Comparison of ENCODE assay signal across 8 mouse cellular contexts in genomic region chr1:72593340-72593951, GRCm38 (mm10). TPM values are rescaled to one million over a fixed set of nuclear protein-coding genes. Genes with fewer than 3 reads are reported as not detected.
A peak's percentile ranks its signal among the peaks of the same experiment; 100 is the strongest.
DNase-seq lines count a peak whose midpoint lies in the region; ATAC-seq lines count a peak whose summit lies in the region.

No protein-coding gene starts in this region.

- H3K9ac ChIP-seq in neural tube, embryonic 13.5 days = 0 out of 2 replicates have a peak overlapping the region, but pooled peaks have one; percentile 3
- H3K9ac ChIP-seq in heart, embryonic 14.5 days (ENCODE audit: low read length) = 0 out of 2 replicates have a peak overlapping the region, but pooled peaks have one; percentile 40
- no peak overlapping the region for H3K9ac ChIP-seq in midbrain, embryonic 14.5 days (replicated peaks; ENCODE audit: low read length)

- no peak overlapping the region for H3K4me2 ChIP-seq in neural tube, embryonic 13.5 days
- 0 out of 2 replicates have a peak overlapping the region, but pooled peaks have one; percentile 3 for H3K4me2 ChIP-seq in heart, embryonic 14.5 days (ENCODE audit: low read length)
- no peak overlapping the region for H3K4me2 ChIP-seq in midbrain, embryonic 14.5 days (ENCODE audit: low read length)

- WGBS in neural tube, embryonic 13.5 days = 72% methylated on average over 20 of the region's 20 CpGs
- WGBS in heart, embryonic 14.5 days = 50% methylated on average over 20 of the region's 20 CpGs
- WGBS in midbrain, embryonic 14.5 days = 67% methylated on average over 20 of the region's 20 CpGs

- DNase-seq in neural tube, embryonic 10.5 days (ENCODE audit: extremely low spot score, low spot score) = no peak
- peak; percentile 75 for DNase-seq in cerebellum, postnatal 25 days
- peak; percentile 59 for DNase-seq in layer of hippocampus, adult 9-10 months (ENCODE audit: low spot score)
- DNase-seq in midbrain, embryonic 14.5 days = peak; percentile 37
- DNase-seq in spleen, postnatal 10 days (ENCODE audit: low spot score in 2 of 2) = no peak
- DNase-seq in embryo, embryonic 9.5 days (ENCODE audit: extremely low spot score) = no peak

- no peak for ATAC-seq in neural tube, embryonic 13.5 days (ENCODE audit: low read depth)
- ATAC-seq in heart, embryonic 14.5 days (ENCODE audit: insufficient number of reproducible peaks, insufficient read depth, low FRiP score, low read depth) = peak; percentile 49; the same call in 1 of the 2 replicates
- ATAC-seq in midbrain, embryonic 14.5 days (ENCODE audit: low FRiP score, low TSS enrichment) = peak; percentile 50; the same call in 1 of the 2 replicates

- H3K27me3 ChIP-seq in neural tube, embryonic 13.5 days = no peaks in the 10 kb centered on the region
- no peaks in the 10 kb centered on the region for H3K27me3 ChIP-seq in heart, embryonic 14.5 days (ENCODE audit: control insufficient read depth, insufficient read depth, low read length)
- H3K27me3 ChIP-seq in midbrain, embryonic 14.5 days (ENCODE audit: control insufficient read depth, insufficient read depth, low read length) = no peaks in the 10 kb centered on the region

- H3K9me3 ChIP-seq in neural tube, embryonic 13.5 days = no peaks in the 10 kb centered on the region
- no peaks in the 10 kb centered on the region for H3K9me3 ChIP-seq in heart, embryonic 14.5 days (ENCODE audit: control insufficient read depth, low read length)
- H3K9me3 ChIP-seq in midbrain, embryonic 14.5 days (ENCODE audit: control insufficient read depth, low read length) = no peaks in the 10 kb centered on the region

- peak overlapping the region; percentile 39 for H3K27ac ChIP-seq in neural tube, embryonic 13.5 days (replicated peaks)
- H3K27ac ChIP-seq in heart, embryonic 14.5 days (replicated peaks in 1 of 2; ENCODE audit: control insufficient read depth in 1 of 2, insufficient read depth in 1 of 2, low read depth in 2 of 2, low read length in 2 of 2) = peak overlapping the region; percentile 61 to 71
- peak overlapping the region; percentile 53 for H3K27ac ChIP-seq in midbrain, embryonic 14.5 days (replicated peaks; ENCODE audit: low read depth, low read length)

- H3K36me3 ChIP-seq in neural tube, embryonic 13.5 days = peaks cover 83% of the 10 kb centered on the region
- peaks cover 81% of the 10 kb centered on the region for H3K36me3 ChIP-seq in heart, embryonic 14.5 days (ENCODE audit: control insufficient read depth, insufficient read depth, low read length)
- peaks cover 84% of the 10 kb centered on the region for H3K36me3 ChIP-seq in midbrain, embryonic 14.5 days (ENCODE audit: control insufficient read depth, insufficient read depth, low read length)

- no peak overlapping the region for H3K4me3 ChIP-seq in neural tube, embryonic 13.5 days
- H3K4me3 ChIP-seq in heart, embryonic 14.5 days (ENCODE audit: control insufficient read depth in 1 of 2, insufficient read depth in 1 of 2, low read depth in 1 of 2, low read length in 2 of 2) = no peak overlapping the region
- no peak overlapping the region for H3K4me3 ChIP-seq in midbrain, embryonic 14.5 days (replicated peaks; ENCODE audit: low read depth, low read length)

- H3K4me1 ChIP-seq in neural tube, embryonic 13.5 days (replicated peaks) = no peaks in the 10 kb centered on the region; the same call in 1 of the 2 replicates
- peaks cover 14 to 15% of the 10 kb centered on the region in 2 experiments for H3K4me1 ChIP-seq in heart, embryonic 14.5 days (ENCODE audit: control insufficient read depth in 2 of 2, insufficient read depth in 2 of 2, low read length in 2 of 2)
- no peaks in the 10 kb centered on the region for H3K4me1 ChIP-seq in midbrain, embryonic 14.5 days (ENCODE audit: control insufficient read depth, insufficient read depth, low read length)

RNA-seq across cellular contexts. Expression of gene Smarcal1, which starts 10.4 kb away (rescaled TPM):
- polyA plus RNA-seq in neural tube, embryonic 13.5 days (2015; fragmentation: Nextera tagmentation; extraction: Ambion mirVana) = 23.1 and 24.0 TPM in 2 replicates
- polyA plus RNA-seq in heart, embryonic 14.5 days (2014; fragmentation: Nextera tagmentation; extraction: Ambion mirVana) = 17.0 and 18.8 TPM in 2 replicates
- 25.1 and 35.9 TPM in 2 replicates for polyA plus RNA-seq in midbrain, embryonic 14.5 days (2014; fragmentation: Nextera tagmentation; extraction: Ambion mirVana)

RNA-seq across cellular contexts. Expression of gene March4, which starts 56.7 kb away (rescaled TPM):
- 7.2 and 7.8 TPM in 2 replicates for polyA plus RNA-seq in neural tube, embryonic 13.5 days (2015; fragmentation: Nextera tagmentation; extraction: Ambion mirVana)
- polyA plus RNA-seq in heart, embryonic 14.5 days (2014; fragmentation: Nextera tagmentation; extraction: Ambion mirVana) = 0.05 TPM in 1 of 2 replicates, not detected in the other
- 5.2 and 5.7 TPM in 2 replicates for polyA plus RNA-seq in midbrain, embryonic 14.5 days (2014; fragmentation: Nextera tagmentation; extraction: Ambion mirVana)

Comparison
In these comparisons a context has a peak if more than half of its experiments do, and no peak if none do; other contexts are left out.
1. DNase-seq: peak in cerebellum, postnatal 25 days (2 of 2), layer of hippocampus, adult 9-10 months (single experiment) and midbrain, embryonic 14.5 days (single experiment); none in neural tube, embryonic 10.5 days (single experiment), spleen, postnatal 10 days (0 of 2) and embryo, embryonic 9.5 days (single experiment).
2. Peak in every context shown above with its lines, with median percentiles within 50 percentile points of each other: H3K27ac ChIP-seq.